ENCODE assay signal across 24 mouse cellular contexts in genomic region chr14:21477181-21477580, GRCm38 (mm10). TPM values are rescaled to one million over a fixed set of nuclear protein-coding genes. Genes with fewer than 3 reads are reported as not detected.
DNase-seq lines count a peak whose midpoint lies in the region; ATAC-seq and TF ChIP-seq lines count a peak whose summit lies in the region.
"Had no signal": no experiment of that assay in that cellular context is flagged by ENCODE, and none has a peak within 500 bp of the region (broad histone marks: within the 10 kb centered on the region; RNA-seq: fewer than 3 reads in every experiment).

No protein-coding gene starts in this region.

- no peak for TF ChIP-seq CTCF in kidney, adult 2 months (conservative IDR thresholded peaks at IDR 0.05; ENCODE audit: insufficient read depth, insufficient read length, low read depth, low read length)

- peak overlapping the region; percentile 46; the same call in 1 of the 2 replicates for H3K9ac ChIP-seq in ES-E14 (ENCODE audit: insufficient read depth, low read depth, low read length, poor library complexity, severe bottlenecking)
- H3K9ac ChIP-seq: embryonic facial prominence, embryonic 12.5 days; forebrain, postnatal 0 days; hindbrain, embryonic 12.5 days; liver, embryonic 15.5 days; lung, embryonic 15.5 days; neural tube, embryonic 15.5 days; stomach, embryonic 15.5 days had no signal

- H3K36me3 ChIP-seq in kidney, adult 2 months (ENCODE audit: control insufficient read depth, insufficient read depth, low read length), result no peaks in the 10 kb centered on the region
- H3K36me3 ChIP-seq in ES-E14 (ENCODE audit: control insufficient read depth, insufficient read depth, low read length, poor library complexity, severe bottlenecking), result peaks cover 3% of the 10 kb centered on the region; the same call in 1 of the 2 replicates
- H3K36me3 ChIP-seq: embryonic facial prominence, embryonic 12.5 days; hindbrain, embryonic 12.5 days; liver, embryonic 15.5 days; lung, embryonic 15.5 days; neural tube, embryonic 15.5 days; stomach, embryonic 15.5 days had no signal

- TF ChIP-seq POLR2A in kidney, adult 2 months (IDR thresholded peaks at IDR 0.05; ENCODE audit: low read depth, low read length), result no peak

- H3K9me3 ChIP-seq in ES-E14 (ENCODE audit: control insufficient read depth, insufficient read depth, low read depth, low read length), result no peaks in the 10 kb centered on the region
- H3K9me3 ChIP-seq: embryonic facial prominence, embryonic 12.5 days; hindbrain, embryonic 12.5 days; liver, embryonic 15.5 days; lung, embryonic 15.5 days; neural tube, embryonic 15.5 days; stomach, embryonic 15.5 days had no signal

- DNase-seq in adrenal gland, postnatal 14 days, result peak; percentile 34
- no peak for DNase-seq in adrenal gland, postnatal 4 days (ENCODE audit: low spot score in 2 of 2)
- peak; percentile 72 for DNase-seq in kidney, adult 2 months
- no peak for DNase-seq in kidney, postnatal 14 days
- DNase-seq in 3134 (ENCODE audit: extremely low read depth, insufficient read length, low spot score) (peak; percentile 49), ES-E14 (ENCODE audit: low read depth, low spot score) (no peak)
- no peak for DNase-seq in yolk sac, embryonic 10.5 days (ENCODE audit: low spot score)
- DNase-seq: B cell, adult 2 months; cerebellum, adult 18-20 months; forebrain, postnatal 0 days; gastrocnemius, postnatal 36 days; heart, adult 2 months; lung, postnatal 4 days; thymus, postnatal 25 days had no signal

- WGBS in kidney, adult 2 months, result 89% methylated on average over 2 of the region's 2 CpGs

- H3K27ac ChIP-seq in kidney, adult 2 months (ENCODE audit: insufficient read depth, low read depth, low read length), result no peak overlapping the region
- H3K27ac ChIP-seq in ES-E14 (ENCODE audit: insufficient read depth, low read depth, low read length, poor library complexity, severe bottlenecking), result peak overlapping the region; percentile 32; the same call in 1 of the 2 replicates
- H3K27ac ChIP-seq: embryonic facial prominence, embryonic 12.5 days; heart, adult 2 months; hindbrain, embryonic 12.5 days; liver, embryonic 15.5 days; lung, embryonic 15.5 days; neural tube, embryonic 15.5 days; stomach, embryonic 15.5 days had no signal

- in situ Hi-C loops in ES-E14 (cut with MboI; ENCODE audit: low sequenced_read_pairs in 2 of 2, unreplicated experiment in 2 of 2), result no loop called here

- no peaks in the 10 kb centered on the region for H3K4me1 ChIP-seq in kidney, adult 2 months (ENCODE audit: control insufficient read depth, insufficient read depth, low read length)
- H3K4me1 ChIP-seq in ES-E14 (ENCODE audit: control insufficient read depth in 2 of 2, insufficient read depth in 2 of 2, low read length in 2 of 2, poor library complexity in 1 of 2), result peaks cover 13 to 20% of the 10 kb centered on the region in 2 experiments
- H3K4me1 ChIP-seq: hindbrain, embryonic 12.5 days; liver, embryonic 15.5 days; lung, embryonic 15.5 days; neural tube, embryonic 15.5 days; stomach, embryonic 15.5 days had no signal

- no peak for ATAC-seq in monocyte, adult 5-6 weeks (replicated peaks; ENCODE audit: insufficient number of reproducible peaks, low FRiP score, low TSS enrichment, poor library complexity, severe bottlenecking)
- ATAC-seq: forebrain, postnatal 0 days; intestine, postnatal 0 days; midbrain, embryonic 16.5 days had no signal

- H3K4me3 ChIP-seq in kidney, adult 2 months (ENCODE audit: insufficient read depth, low read depth, low read length), result no peak overlapping the region
- H3K4me3 ChIP-seq in ES-E14 (ENCODE audit: insufficient read depth in 1 of 2, low read depth in 1 of 2, low read length in 2 of 2, poor library complexity in 1 of 2, severe bottlenecking in 1 of 2), result peak overlapping the region in 1 of 2 experiments; percentile 33; a peak in 2 of 4 replicates
- H3K4me3 ChIP-seq: embryonic facial prominence, embryonic 12.5 days; heart, adult 2 months; hindbrain, embryonic 12.5 days; liver, embryonic 15.5 days; lung, embryonic 15.5 days; neural tube, embryonic 15.5 days; stomach, embryonic 15.5 days had no signal

- no peaks in the 10 kb centered on the region for H3K27me3 ChIP-seq in kidney, adult 2 months (replicated peaks; ENCODE audit: control insufficient read depth, insufficient read depth, low read length)
- H3K27me3 ChIP-seq: CH12.LX; embryonic facial prominence, embryonic 12.5 days; hindbrain, embryonic 12.5 days; liver, embryonic 15.5 days; lung, embryonic 15.5 days; neural tube, embryonic 15.5 days; stomach, embryonic 15.5 days had no signal

TF ChIP-seq in ES-E14, 5 proteins besides CTCF, POLR2A, EP300 and RAD21:
- no peak for TF ChIP-seq CHD2 (IDR thresholded peaks at IDR 0.05; ENCODE audit: low read depth, low read length)
- no peak for TF ChIP-seq HCFC1 (IDR thresholded peaks at IDR 0.05; ENCODE audit: borderline replicate concordance, insufficient read depth, low read length)
- TF ChIP-seq MAFK (IDR thresholded peaks at IDR 0.05; ENCODE audit: insufficient read depth, low read depth, low read length), result no peak
- no peak for TF ChIP-seq ZC3H11A (IDR thresholded peaks at IDR 0.05; ENCODE audit: borderline replicate concordance, low read depth, low read length)
- no peak for TF ChIP-seq ZNF384 (IDR thresholded peaks at IDR 0.05; ENCODE audit: low read depth, low read length)

RNA-seq across cellular contexts. Expression of gene Kat6b, which starts 4.1 kb away (rescaled TPM):
- total RNA-seq in adrenal gland, postnatal 14 days (2021), result 43.4 and 45.3 TPM in 2 replicates
- total RNA-seq in adrenal gland, postnatal 4 days (2021), result 10 to 100 TPM; 61.2 to 69.5 TPM
- 9.4 and 9.5 TPM in 2 replicates for polyA plus RNA-seq in kidney, adult 2 months (2012; rRNA removed)
- total RNA-seq in ES-E14 (2012; rRNA removed), result 172 and 204 TPM in 2 replicates
- 15.1 to 22.6 TPM (median 15.1 TPM) in 3 replicates for total RNA-seq in monocyte, adult 5-6 weeks (2017)

Comparison
In these comparisons a context has a peak if more than half of its experiments do, and no peak if none do; other contexts are left out.
1. DNase-seq: peak in adrenal gland, postnatal 14 days (single experiment), kidney, adult 2 months (single experiment) and 3134 (single experiment); none in adrenal gland, postnatal 4 days (0 of 2), kidney, postnatal 14 days (single experiment), ES-E14 (single experiment) and yolk sac, embryonic 10.5 days (single experiment).